Mouse (Mus musculus) right cerebral cortex, postnatal 36 days (tissue): ENCODE results near the gene Slc27a5.

Experiments used
- DNase-seq, 2 experiments: peaks; one replicate each; pipeline ENCODE4 v3.0.0; 2022; ENCODE audit warnings: low spot score in 2 of 2, mixed read lengths in 1 of 2

Slc27a5 gene

GRCm38 (mm10) chr7:12985724-12986123 is 12.3 kb downstream of the Slc27a5 start:
- DNase-seq = no peak

- no peak for DNase-seq
Measured at GRCm38 (mm10) chr7:12980291-12980690, 17.7 kb downstream of the Slc27a5 start.

- no peak for DNase-seq
Measured at GRCm38 (mm10) chr7:12979776-12980175, 18.2 kb downstream of the Slc27a5 start.

- no peak for DNase-seq
Measured at GRCm38 (mm10) chr7:12978931-12979722, 18.9 kb downstream of the Slc27a5 start.

- DNase-seq = peak; percentile 99 to 100
Measured at GRCm38 (mm10) chr7:12977682-12978389, 20.2 kb downstream of the Slc27a5 start, which contains the start of gene Zfp446. TSS of gene Zfp446 (plus strand) at chr7:12977848.

GRCm38 (mm10) chr7:12970906-12971305 is 27.1 kb downstream of the Slc27a5 start:
- no peak for DNase-seq

- DNase-seq = peak; percentile 30 to 37
Measured at GRCm38 (mm10) chr7:12966104-12966845, 31.7 kb downstream of the Slc27a5 start.

- DNase-seq = peak; percentile 91 to 95
Measured at GRCm38 (mm10) chr7:12965678-12966091, 32.3 kb downstream of the Slc27a5 start, which contains the start of gene Zfp324. TSS of gene Zfp324 (plus strand) at chr7:12965838.

- peak; percentile 31 to 56 for DNase-seq
Measured at GRCm38 (mm10) chr7:12961511-12962141, 36.4 kb downstream of the Slc27a5 start.

GRCm38 (mm10) chr7:12959718-12960117 is 38.3 kb downstream of the Slc27a5 start:
- DNase-seq = no peak

GRCm38 (mm10) chr7:12958948-12959347 is 39.0 kb downstream of the Slc27a5 start:
- DNase-seq = no peak

- DNase-seq = no peak
Measured at GRCm38 (mm10) chr7:12957511-12957910, 40.5 kb downstream of the Slc27a5 start.

GRCm38 (mm10) chr7:12954896-12955295 is 43.1 kb downstream of the Slc27a5 start:
- DNase-seq = no peak

GRCm38 (mm10) chr7:12949872-12950229 is 48.1 kb downstream of the Slc27a5 start:
- no peak for DNase-seq

GRCm38 (mm10) chr7:12949032-12949871 is 48.7 kb downstream of the Slc27a5 start:
- peak; percentile 98 to 99 for DNase-seq

GRCm38 (mm10) chr7:12943488-12943887 is 54.5 kb downstream of the Slc27a5 start:
- no peak for DNase-seq

- DNase-seq = no peak
Measured at GRCm38 (mm10) chr7:12940599-12940998, 57.4 kb downstream of the Slc27a5 start.
